Mouse (Mus musculus): ENCODE results near the gene Blcap. TPM values are rescaled to one million over a fixed set of nuclear protein-coding genes. Genes with fewer than 3 reads are reported as not detected.
"Not testable (repeated sequence)": the region's sequence is repeated elsewhere in the genome, so short reads cannot be mapped to it uniquely, and the experiment has no call there.

The Blcap gene
- polyA plus RNA-seq, 1 experiment from 2014 or later = 353 TPM

DNA sequence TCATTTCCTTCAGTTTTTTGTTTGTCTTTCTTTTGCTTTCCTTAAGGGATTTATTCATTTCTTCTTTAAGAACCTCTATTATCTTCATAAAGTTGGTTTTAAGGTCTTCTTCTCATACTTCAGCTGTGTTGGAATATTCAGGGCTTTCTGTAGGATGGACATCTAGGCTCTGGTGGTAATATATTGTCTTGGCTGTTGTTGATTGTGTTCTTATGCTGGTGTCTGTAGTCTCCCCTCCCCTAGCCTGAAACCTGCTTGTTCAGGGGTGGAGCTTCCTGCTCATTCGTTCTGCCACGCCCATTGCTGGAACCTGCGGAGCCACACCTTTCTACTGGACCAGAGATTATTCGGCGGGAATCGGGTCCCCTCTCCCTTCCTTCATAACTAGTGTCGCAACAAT is 14.3 kb upstream of the Blcap start:
- H3K9me3 ChIP-seq (ENCODE audit: control insufficient read depth, low read length); H3K4me3 ChIP-seq (replicated peaks; ENCODE audit: low read depth, low read length); H3K36me3 ChIP-seq (ENCODE audit: control insufficient read depth, insufficient read depth, low read length); H3K4me1 ChIP-seq (ENCODE audit: control insufficient read depth, insufficient read depth, low read length); H3K27ac ChIP-seq (replicated peaks; ENCODE audit: low read depth, low read length); ATAC-seq (ENCODE audit: low FRiP score, low TSS enrichment); H3K4me2 ChIP-seq (ENCODE audit: low read length); H3K27me3 ChIP-seq (ENCODE audit: control insufficient read depth, insufficient read depth, low read length); DNase-seq; H3K9ac ChIP-seq (replicated peaks; ENCODE audit: low read length): not testable (repeated sequence)
- 29% methylated on average over 7 of the region's 7 CpGs for WGBS

DNA sequence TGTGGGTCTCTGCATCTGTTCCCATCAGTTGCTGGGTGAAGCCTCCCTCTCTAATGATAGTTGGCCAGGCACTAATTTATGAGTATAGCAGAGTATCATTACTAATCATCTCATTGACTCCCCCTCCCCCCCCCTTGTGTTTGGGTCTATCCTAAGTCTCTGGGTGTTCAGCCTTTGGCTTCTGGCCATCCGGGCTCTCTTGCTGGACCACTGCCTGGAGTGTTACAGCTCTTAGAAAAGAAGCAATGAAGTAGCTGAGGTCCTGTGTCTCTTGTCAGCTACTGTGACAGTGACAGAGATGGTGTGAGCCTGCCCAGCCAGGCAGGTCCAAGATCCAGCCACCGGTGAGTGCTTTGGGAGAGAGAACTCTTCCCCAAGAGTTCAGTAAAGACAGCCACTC is 1.7 kb upstream of the Blcap start:
- Histone ChIP-seq H3K4me3 (replicated peaks; ENCODE audit: low read depth, low read length) (no peak overlapping the region), H3K9me3 (ENCODE audit: control insufficient read depth, low read length) (no peaks in the 10 kb centered on the region), H3K36me3 (ENCODE audit: control insufficient read depth, insufficient read depth, low read length) (no peaks in the 10 kb centered on the region), H3K9ac (replicated peaks; ENCODE audit: low read length) (no peak overlapping the region), H3K27ac (replicated peaks; ENCODE audit: low read depth, low read length) (no peak overlapping the region), H3K4me2 (ENCODE audit: low read length) (no peak overlapping the region), H3K27me3 (ENCODE audit: control insufficient read depth, insufficient read depth, low read length) (no peaks in the 10 kb centered on the region), H3K4me1 (ENCODE audit: control insufficient read depth, insufficient read depth, low read length) (no peaks in the 10 kb centered on the region)
- ATAC-seq (ENCODE audit: low FRiP score, low TSS enrichment) = no peak
- WGBS = 85% methylated on average over 2 of the region's 2 CpGs
- DNase-seq = no peak

DNA sequence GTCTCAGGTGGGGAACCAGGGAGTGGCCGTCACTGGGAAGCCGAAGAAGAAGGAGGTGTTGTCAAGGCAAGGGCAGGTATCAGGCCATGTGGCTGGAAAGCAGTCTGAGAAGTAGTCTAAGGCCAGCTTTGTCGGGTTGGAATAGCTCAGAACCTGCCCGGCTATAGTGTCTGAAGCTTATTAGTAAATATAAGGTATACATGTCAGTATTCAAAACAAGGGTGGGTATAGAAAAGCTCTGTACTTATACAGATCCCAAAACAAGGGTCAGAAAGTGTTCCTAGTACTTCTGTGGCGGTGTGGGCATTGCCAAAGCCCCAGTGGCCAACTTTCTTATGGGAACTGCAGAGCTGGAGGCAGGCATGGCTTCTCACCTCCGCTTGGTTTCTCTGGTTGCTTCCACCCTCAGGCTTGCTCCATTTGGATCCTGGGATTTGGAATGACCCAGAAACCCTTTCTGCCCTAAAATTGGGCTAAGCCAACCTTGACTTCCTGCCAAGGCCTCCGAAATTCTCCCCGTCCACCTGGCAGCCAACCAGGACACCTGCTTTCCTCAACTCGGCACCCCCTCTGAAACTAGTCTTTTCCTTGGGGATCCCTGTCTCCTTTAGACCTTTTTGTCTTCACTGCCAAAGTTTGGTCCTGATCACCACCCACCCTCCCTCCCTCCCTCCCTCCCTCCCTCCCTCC is 1.1 kb downstream of the Blcap start:
- no peak for ATAC-seq (ENCODE audit: low FRiP score, low TSS enrichment)
- no peak overlapping the region for H3K4me3 ChIP-seq (replicated peaks; ENCODE audit: low read depth, low read length)
- no peak for DNase-seq
- H3K36me3 ChIP-seq (ENCODE audit: control insufficient read depth, insufficient read depth, low read length) = no peaks in the 10 kb centered on the region
- no peaks in the 10 kb centered on the region for H3K27me3 ChIP-seq (ENCODE audit: control insufficient read depth, insufficient read depth, low read length)
- H3K4me1 ChIP-seq (ENCODE audit: control insufficient read depth, insufficient read depth, low read length) = peaks cover 13% of the 10 kb centered on the region
- no peak overlapping the region for H3K9ac ChIP-seq (replicated peaks; ENCODE audit: low read length)
- no peak overlapping the region for H3K4me2 ChIP-seq (ENCODE audit: low read length)
- 78% methylated on average over 9 of the region's 9 CpGs for WGBS
- no peak overlapping the region for H3K27ac ChIP-seq (replicated peaks; ENCODE audit: low read depth, low read length)
- no peaks in the 10 kb centered on the region for H3K9me3 ChIP-seq (ENCODE audit: control insufficient read depth, low read length)

DNA sequence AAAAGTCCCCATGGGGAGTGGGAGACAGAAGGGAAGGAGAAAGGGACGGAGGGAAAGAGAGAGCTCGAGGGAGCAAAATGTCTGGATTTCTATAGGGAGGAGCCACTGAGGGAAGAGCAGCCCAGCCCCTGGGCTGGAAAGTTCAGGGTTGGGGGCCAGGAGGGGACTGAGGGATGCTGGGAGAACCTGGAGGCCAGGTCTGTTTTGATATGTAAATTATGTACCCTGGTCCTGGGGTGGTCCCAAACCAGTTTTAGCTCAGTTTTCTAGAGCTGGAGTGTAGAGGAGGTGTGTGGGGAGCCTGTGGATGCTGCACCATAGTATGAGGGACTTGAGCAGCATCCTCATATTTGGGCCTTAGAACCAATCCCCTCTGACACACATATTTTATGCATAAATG is 2.2 kb downstream of the Blcap start:
- Histone ChIP-seq H3K36me3 (ENCODE audit: control insufficient read depth, insufficient read depth, low read length) (peaks cover 3% of the 10 kb centered on the region; the same call in 1 of the 2 replicates), H3K4me2 (ENCODE audit: low read length) (no peak overlapping the region), H3K9me3 (ENCODE audit: control insufficient read depth, low read length) (no peaks in the 10 kb centered on the region), H3K9ac (replicated peaks; ENCODE audit: low read length) (no peak overlapping the region), H3K4me1 (ENCODE audit: control insufficient read depth, insufficient read depth, low read length) (peaks cover 20% of the 10 kb centered on the region), H3K4me3 (replicated peaks; ENCODE audit: low read depth, low read length) (no peak overlapping the region), H3K27me3 (ENCODE audit: control insufficient read depth, insufficient read depth, low read length) (no peaks in the 10 kb centered on the region), H3K27ac (replicated peaks; ENCODE audit: low read depth, low read length) (no peak overlapping the region)
- WGBS = 19% methylated on average over 2 of the region's 2 CpGs
- no peak for DNase-seq
- no peak for ATAC-seq (ENCODE audit: low FRiP score, low TSS enrichment)

DNA sequence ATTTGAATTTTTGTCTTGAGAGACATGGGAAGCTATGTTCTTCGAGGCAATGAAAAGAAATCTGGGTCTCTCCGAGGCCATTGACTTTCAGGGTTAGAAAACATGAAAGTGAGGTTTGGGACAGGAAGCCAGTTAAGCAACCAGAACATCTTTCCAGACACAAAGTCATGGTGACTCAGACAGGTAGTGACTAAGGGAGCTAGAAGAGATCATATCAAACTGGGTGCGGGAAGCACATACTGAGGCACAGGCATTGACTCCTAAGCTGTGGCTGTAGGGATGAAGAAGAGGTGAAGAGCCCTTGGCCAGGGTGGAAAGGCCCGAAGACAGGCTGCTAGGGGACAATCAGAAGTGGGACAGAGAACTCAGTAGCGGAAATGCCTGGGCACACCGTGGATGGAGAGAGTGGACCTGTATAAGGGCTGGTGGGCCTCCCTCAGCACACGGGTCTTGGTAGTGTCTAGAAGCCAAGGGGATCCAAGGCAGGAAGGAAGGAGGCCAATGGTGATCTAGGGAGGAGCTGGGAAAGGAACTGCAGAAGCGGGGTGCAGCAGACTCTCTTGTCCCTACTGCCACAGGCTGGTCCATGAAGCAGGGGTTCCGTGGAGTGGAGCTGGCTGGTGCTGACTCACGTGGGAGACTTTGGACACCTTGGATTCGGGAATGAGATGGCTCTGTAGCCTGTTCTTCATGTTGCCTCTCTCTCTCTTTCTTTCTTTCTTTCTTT is 3.7 kb downstream of the Blcap start:
- DNase-seq (no peak), ATAC-seq (ENCODE audit: low FRiP score, low TSS enrichment) (no peak)
- Histone ChIP-seq H3K36me3 (ENCODE audit: control insufficient read depth, insufficient read depth, low read length) (peaks cover 10% of the 10 kb centered on the region; the same call in 1 of the 2 replicates), H3K4me3 (replicated peaks; ENCODE audit: low read depth, low read length) (peak overlapping the region; percentile 95), H3K9ac (replicated peaks; ENCODE audit: low read length) (peak overlapping the region; percentile 97; the same call in 1 of the 2 replicates), H3K9me3 (ENCODE audit: control insufficient read depth, low read length) (peaks cover 8% of the 10 kb centered on the region; the same call in 1 of the 2 replicates), H3K27me3 (ENCODE audit: control insufficient read depth, insufficient read depth, low read length) (no peaks in the 10 kb centered on the region), H3K4me2 (ENCODE audit: low read length) (peak overlapping the region; percentile 68), H3K4me1 (ENCODE audit: control insufficient read depth, insufficient read depth, low read length) (peaks cover 27% of the 10 kb centered on the region), H3K27ac (replicated peaks; ENCODE audit: low read depth, low read length) (peak overlapping the region; percentile 90)
- WGBS = 87% methylated on average over 11 of the region's 11 CpGs

DNA sequence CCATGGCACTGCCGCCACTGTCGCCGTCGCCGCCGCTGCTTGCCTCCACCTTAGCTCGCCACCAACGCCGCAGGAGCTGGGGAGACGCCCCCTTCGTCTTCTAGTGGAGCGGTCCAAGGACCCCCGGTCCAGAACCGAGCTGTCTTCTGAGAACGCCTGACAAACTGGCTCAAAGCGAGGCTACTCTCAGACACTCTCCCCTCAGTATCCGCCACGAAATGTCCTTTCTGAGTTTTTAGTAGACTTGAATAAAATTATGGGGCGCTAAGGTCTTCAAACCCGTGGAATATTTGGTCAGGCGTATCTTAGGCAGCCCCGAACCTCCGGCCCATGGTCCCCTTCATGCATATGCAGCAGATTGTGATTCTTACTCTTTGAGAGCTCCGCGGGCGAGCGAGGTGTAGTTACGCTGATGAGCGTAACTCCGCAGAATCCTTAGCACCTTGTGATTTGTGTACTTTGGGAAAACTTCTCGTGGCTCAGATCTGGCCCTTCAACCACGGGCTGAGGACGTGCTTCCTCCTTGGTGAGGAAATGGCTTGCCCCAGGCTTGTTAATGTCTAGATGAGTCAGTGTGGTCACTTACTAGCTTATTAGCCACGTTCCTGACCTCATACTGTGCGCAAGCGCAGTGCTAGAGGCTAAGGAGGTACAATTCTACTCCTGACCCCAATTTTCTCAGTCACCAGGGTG is 4.7 kb downstream of the Blcap start:
- Histone ChIP-seq H3K9me3 (ENCODE audit: control insufficient read depth, low read length) (peaks cover 13% of the 10 kb centered on the region), H3K27me3 (ENCODE audit: control insufficient read depth, insufficient read depth, low read length) (no peaks in the 10 kb centered on the region), H3K36me3 (ENCODE audit: control insufficient read depth, insufficient read depth, low read length) (peaks cover 20% of the 10 kb centered on the region), H3K4me3 (replicated peaks; ENCODE audit: low read depth, low read length) (peak overlapping the region; percentile 95), H3K4me2 (ENCODE audit: low read length) (peak overlapping the region; percentile 68), H3K27ac (replicated peaks; ENCODE audit: low read depth, low read length) (peak overlapping the region; percentile 90), H3K9ac (replicated peaks; ENCODE audit: low read length) (peak overlapping the region; percentile 97), H3K4me1 (ENCODE audit: control insufficient read depth, insufficient read depth, low read length) (peaks cover 27% of the 10 kb centered on the region)
- ATAC-seq (ENCODE audit: low FRiP score, low TSS enrichment) (peak; percentile 79), DNase-seq (peak; percentile 93)
- under 1% methylated on average over 36 of the region's 36 CpGs for WGBS

DNA sequence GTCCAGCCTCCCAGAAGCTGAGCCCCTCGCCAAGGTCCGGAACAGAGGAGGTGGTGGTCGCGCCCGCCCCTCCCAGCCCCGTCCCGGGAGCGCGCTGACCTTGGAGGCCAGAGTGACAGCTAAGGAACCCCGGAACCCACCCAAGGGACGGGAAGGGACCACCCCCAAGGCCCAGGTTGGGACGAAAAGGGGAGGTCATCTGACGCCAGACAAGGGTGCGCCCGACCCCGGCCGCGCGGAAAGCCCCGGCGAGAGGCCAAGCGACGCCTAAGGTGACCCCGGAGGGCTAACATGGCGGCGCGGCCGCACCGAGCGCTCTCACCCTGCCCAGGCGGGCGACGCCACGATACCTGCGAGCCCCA is 5.2 kb downstream of the Blcap start:
- WGBS = under 1% methylated on average over 35 of the region's 35 CpGs
- Histone ChIP-seq H3K36me3 (ENCODE audit: control insufficient read depth, insufficient read depth, low read length) (peaks cover 24% of the 10 kb centered on the region), H3K27me3 (ENCODE audit: control insufficient read depth, insufficient read depth, low read length) (no peaks in the 10 kb centered on the region), H3K4me1 (ENCODE audit: control insufficient read depth, insufficient read depth, low read length) (peaks cover 27% of the 10 kb centered on the region), H3K27ac (replicated peaks; ENCODE audit: low read depth, low read length) (peak overlapping the region; percentile 90), H3K9ac (replicated peaks; ENCODE audit: low read length) (peak overlapping the region; percentile 97), H3K9me3 (ENCODE audit: control insufficient read depth, low read length) (peaks cover 18% of the 10 kb centered on the region), H3K4me2 (ENCODE audit: low read length) (peak overlapping the region; percentile 68), H3K4me3 (replicated peaks; ENCODE audit: low read depth, low read length) (peak overlapping the region; percentile 95)
- ATAC-seq (ENCODE audit: low FRiP score, low TSS enrichment) = peak; percentile 9; the same call in 1 of the 2 replicates
- no peak for DNase-seq

DNA sequence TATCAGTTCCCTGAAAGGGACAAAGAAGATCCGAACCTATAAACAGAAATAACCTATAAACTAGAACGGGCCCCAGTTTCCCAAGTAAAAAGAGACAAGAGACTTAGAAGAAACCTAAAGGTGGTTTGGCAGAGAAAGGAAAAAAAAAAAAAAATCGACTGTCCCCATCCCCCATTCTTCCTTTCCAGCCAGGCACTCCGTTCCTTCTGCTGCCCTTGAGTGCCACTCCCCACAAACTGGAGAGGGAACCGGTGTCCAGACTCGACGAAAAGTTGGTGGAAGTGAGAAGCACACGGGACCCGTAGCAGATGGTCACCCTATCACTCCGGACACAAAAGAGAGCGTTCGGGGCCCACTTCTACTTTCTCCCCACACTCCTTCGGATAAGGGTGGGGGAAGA is 5.6 kb downstream of the Blcap start:
- ATAC-seq (ENCODE audit: low FRiP score, low TSS enrichment) (no peak), DNase-seq (no peak)
- peaks cover 27% of the 10 kb centered on the region for H3K4me1 ChIP-seq (ENCODE audit: control insufficient read depth, insufficient read depth, low read length)
- peak overlapping the region; percentile 90 for H3K27ac ChIP-seq (replicated peaks; ENCODE audit: low read depth, low read length)
- H3K4me2 ChIP-seq (ENCODE audit: low read length) = peak overlapping the region; percentile 68
- WGBS = 10% methylated on average over 13 of the region's 13 CpGs
- no peaks in the 10 kb centered on the region for H3K27me3 ChIP-seq (ENCODE audit: control insufficient read depth, insufficient read depth, low read length)
- peak overlapping the region; percentile 95 for H3K4me3 ChIP-seq (replicated peaks; ENCODE audit: low read depth, low read length)
- peaks cover 24% of the 10 kb centered on the region for H3K36me3 ChIP-seq (ENCODE audit: control insufficient read depth, insufficient read depth, low read length)
- peaks cover 19% of the 10 kb centered on the region for H3K9me3 ChIP-seq (ENCODE audit: control insufficient read depth, low read length)
- H3K9ac ChIP-seq (replicated peaks; ENCODE audit: low read length) = peak overlapping the region; percentile 97

Measured in midbrain, embryonic 14.5 days (tissue).